Mouse (Mus musculus) hindbrain, embryonic 11.5 days (tissue): Measurements from ENCODE around the gene Opcml. TPM values are rescaled to one million over a fixed set of nuclear protein-coding genes. Genes with fewer than 3 reads are reported as not detected.

Experiments
- ATAC-seq: fragments of 200-750 bp; cut with Nextera tagmentation; 2 replicates; pipeline ENCODE4 v1.8.0; 2017; ENCODE audit warnings: mild to moderate bottlenecking, moderate TSS enrichment, moderate library complexity; ENCODE audit not compliant: low FRiP score
- DNase-seq: peaks from one replicate; pipeline ENCODE4 v3.0.0-alpha.2; 2015; ENCODE audit warnings: low spot score
- H3K27ac ChIP-seq: fragments of 300-500 bp; sonication (generic); 2 replicates; pipeline ENCODE4 v1.5.1; 2014; ENCODE audit warnings: mild to moderate bottlenecking, low read depth, low read length
- H3K27me3 ChIP-seq: fragments of 300-500 bp; sonication (generic); 2 replicates; pipeline ENCODE4 v1.6.1; 2014; ENCODE audit warnings: mild to moderate bottlenecking, low read length, moderate library complexity, mixed read lengths; ENCODE audit not compliant: control insufficient read depth, insufficient read depth
- H3K36me3 ChIP-seq: fragments of 300-500 bp; sonication (generic); 2 replicates; pipeline ENCODE4 v1.6.1; 2014; ENCODE audit warnings: mild to moderate bottlenecking, low read length, moderate library complexity, mixed read lengths; ENCODE audit not compliant: control insufficient read depth, insufficient read depth
- H3K4me1 ChIP-seq: fragments of 300-500 bp; sonication (generic); replicated peaks from 2 replicates; pipeline ENCODE4 v1.6.1; 2014; ENCODE audit warnings: low read length, mixed read lengths; ENCODE audit not compliant: control insufficient read depth, insufficient read depth
- H3K4me2 ChIP-seq: fragments of 300-500 bp; sonication (generic); replicated peaks from 2 replicates; pipeline ENCODE4 v1.6.1; 2014; ENCODE audit warnings: mild to moderate bottlenecking, low read depth, low read length
- H3K4me3 ChIP-seq: fragments of 300-500 bp; sonication (generic); 2 replicates; pipeline ENCODE4 v1.5.1; 2014; ENCODE audit warnings: low read depth, low read length
- H3K9ac ChIP-seq: fragments of 300-500 bp; sonication (generic); 2 replicates; pipeline ENCODE4 v1.6.1; 2014; ENCODE audit warnings: low read depth, low read length
- H3K9me3 ChIP-seq: fragments of 300-500 bp; sonication (generic); 2 replicates; pipeline ENCODE4 v1.6.1; 2016; ENCODE audit warnings: low read length; ENCODE audit not compliant: control insufficient read depth
- WGBS: fragments of 180-500 bp; shearing (Covaris S2); extraction: QIAGEN DNeasy Blood & Tissue Kit; methylation state at CpG from one replicate; pipeline ENCODE4 v1.1.7; 2014; 5-methylcytosine and 5-hydroxymethylcytosine counted together
- polyA plus RNA-seq: library from polyadenylated mRNA; unstranded; fragments of >200 nt; fragmentation: Nextera tagmentation; extraction: Ambion mirVana; gene quantifications from 2 replicates; pipeline ENCODE4 v1.2.1, GENCODE M21; 2014

The Opcml gene
- polyA plus RNA-seq, result 3.3 and 5.7 TPM in 2 replicates

GRCm38 (mm10) chr9:27790725-27791638 is at the start of gene Opcml:
Opcml (plus strand) TSS chr9:27790775.
- peak; percentile 67 for DNase-seq
- peak within 1 kb of the TSS; percentile 44 for H3K9ac ChIP-seq
- 2% methylated on average over 28 of the region's 28 CpGs for WGBS
- peaks cover 14% of the 10 kb centered on the region for H3K27me3 ChIP-seq
- peak within 1 kb of the TSS; percentile 38 for H3K4me3 ChIP-seq
- H3K27ac ChIP-seq, result no peak within 1 kb of the TSS
- H3K4me1 ChIP-seq, result no peaks in the 10 kb centered on the region
- peak within 1 kb of the TSS; percentile 67 for H3K4me2 ChIP-seq
- H3K9me3 ChIP-seq, result no peaks in the 10 kb centered on the region
- no peaks in the 10 kb centered on the region for H3K36me3 ChIP-seq
- ATAC-seq, result peak; percentile 69

GRCm38 (mm10) chr9:27758709-27759108 is 31.9 kb upstream of the Opcml start:
- H3K4me3 ChIP-seq, result no peak overlapping the region
- no peaks in the 10 kb centered on the region for H3K9me3 ChIP-seq
- ATAC-seq, result no peak
- no peaks in the 10 kb centered on the region for H3K36me3 ChIP-seq
- H3K27me3 ChIP-seq, result no peaks in the 10 kb centered on the region
- WGBS, result 90% methylated on average over 1 of the region's 1 CpGs
- no peak overlapping the region for H3K9ac ChIP-seq
- H3K27ac ChIP-seq, result no peak overlapping the region
- DNase-seq, result no peak
- H3K4me2 ChIP-seq, result no peak overlapping the region
- H3K4me1 ChIP-seq, result no peaks in the 10 kb centered on the region

GRCm38 (mm10) chr9:27761196-27761595 is 29.4 kb upstream of the Opcml start:
- WGBS, result 99% methylated on average over 2 of the region's 2 CpGs
- Histone ChIP-seq H3K27ac (no peak overlapping the region), H3K4me3 (no peak overlapping the region), H3K9me3 (no peaks in the 10 kb centered on the region), H3K27me3 (no peaks in the 10 kb centered on the region), H3K4me2 (no peak overlapping the region), H3K9ac (no peak overlapping the region), H3K36me3 (no peaks in the 10 kb centered on the region), H3K4me1 (no peaks in the 10 kb centered on the region)
- no peak for DNase-seq
- ATAC-seq, result no peak

- Histone ChIP-seq H3K4me2 (no peak overlapping the region), H3K4me3 (no peak overlapping the region), H3K27ac (no peak overlapping the region), H3K27me3 (no peaks in the 10 kb centered on the region), H3K9me3 (no peaks in the 10 kb centered on the region), H3K9ac (no peak overlapping the region), H3K36me3 (no peaks in the 10 kb centered on the region), H3K4me1 (no peaks in the 10 kb centered on the region)
- 80% methylated on average over 3 of the region's 3 CpGs for WGBS
- no peak for ATAC-seq
- no peak for DNase-seq
These were observed 24.1 kb upstream of the Opcml start for GRCm38 (mm10) chr9:27766446-27766845.

GRCm38 (mm10) chr9:27767196-27767900 is 23.2 kb upstream of the Opcml start:
- 90% methylated on average over 8 of the region's 8 CpGs for WGBS
- no peak for ATAC-seq
- DNase-seq, result no peak
- no peaks in the 10 kb centered on the region for H3K27me3 ChIP-seq
- H3K4me3 ChIP-seq, result no peak overlapping the region
- H3K4me2 ChIP-seq, result no peak overlapping the region
- H3K27ac ChIP-seq, result no peak overlapping the region
- H3K9ac ChIP-seq, result no peak overlapping the region
- no peaks in the 10 kb centered on the region for H3K36me3 ChIP-seq
- H3K4me1 ChIP-seq, result no peaks in the 10 kb centered on the region
- H3K9me3 ChIP-seq, result no peaks in the 10 kb centered on the region

- ATAC-seq (no peak), DNase-seq (no peak)
- Histone ChIP-seq H3K4me3 (no peak overlapping the region), H3K9ac (no peak overlapping the region), H3K4me1 (no peaks in the 10 kb centered on the region), H3K9me3 (no peaks in the 10 kb centered on the region), H3K4me2 (no peak overlapping the region), H3K27ac (no peak overlapping the region), H3K27me3 (no peaks in the 10 kb centered on the region), H3K36me3 (no peaks in the 10 kb centered on the region)
These were observed 21.8 kb upstream of the Opcml start for GRCm38 (mm10) chr9:27768788-27769187.

- DNase-seq, result no peak
- Histone ChIP-seq H3K4me1 (peaks cover 8% of the 10 kb centered on the region; the same call in 1 of the 2 replicates), H3K27me3 (no peaks in the 10 kb centered on the region), H3K4me2 (no peak overlapping the region), H3K27ac (0 out of 2 replicates have a peak overlapping the region, but pooled peaks have one; percentile 3), H3K9ac (no peak overlapping the region), H3K36me3 (no peaks in the 10 kb centered on the region), H3K9me3 (no peaks in the 10 kb centered on the region), H3K4me3 (no peak overlapping the region)
- peak; percentile 68 for ATAC-seq
- WGBS, result 54% methylated on average over 6 of the region's 6 CpGs
These were observed 9.1 kb upstream of the Opcml start for GRCm38 (mm10) chr9:27781291-27781993.

- no peak overlapping the region for H3K4me2 ChIP-seq
These were observed 8.6 kb upstream of the Opcml start for GRCm38 (mm10) chr9:27781994-27782337.

More at GRCm38 (mm10) chr9:27781994-27782337, 8.6 kb upstream of the Opcml start:
- no peaks in the 10 kb centered on the region for H3K27me3 ChIP-seq
- H3K9ac ChIP-seq, result no peak overlapping the region
- peak; percentile 93 for ATAC-seq
- H3K9me3 ChIP-seq, result no peaks in the 10 kb centered on the region
- H3K4me3 ChIP-seq, result no peak overlapping the region
- WGBS, result 0% methylated on average over 1 of the region's 1 CpGs
- DNase-seq, result peak; percentile 59
- H3K4me1 ChIP-seq, result peaks cover 8% of the 10 kb centered on the region; the same call in 1 of the 2 replicates
- peak overlapping the region; percentile 3; the same call in 1 of the 2 replicates for H3K27ac ChIP-seq
- no peaks in the 10 kb centered on the region for H3K36me3 ChIP-seq
